Mouse (Mus musculus) lung, postnatal 0 days (tissue): ENCODE measurements around the gene Lta.

Source experiments
- CTCF ChIP-seq: IDR thresholded peaks from 2 replicates; pipeline ENCODE4 v1.5.1; 2016; ENCODE audit warnings: antibody characterized with exemption, mild to moderate bottlenecking
- EP300 ChIP-seq: IDR thresholded peaks from 2 replicates; pipeline ENCODE4 v1.6.1; 2016; ENCODE audit warnings: antibody characterized with exemption, mild to moderate bottlenecking, control low read depth

DNA sequence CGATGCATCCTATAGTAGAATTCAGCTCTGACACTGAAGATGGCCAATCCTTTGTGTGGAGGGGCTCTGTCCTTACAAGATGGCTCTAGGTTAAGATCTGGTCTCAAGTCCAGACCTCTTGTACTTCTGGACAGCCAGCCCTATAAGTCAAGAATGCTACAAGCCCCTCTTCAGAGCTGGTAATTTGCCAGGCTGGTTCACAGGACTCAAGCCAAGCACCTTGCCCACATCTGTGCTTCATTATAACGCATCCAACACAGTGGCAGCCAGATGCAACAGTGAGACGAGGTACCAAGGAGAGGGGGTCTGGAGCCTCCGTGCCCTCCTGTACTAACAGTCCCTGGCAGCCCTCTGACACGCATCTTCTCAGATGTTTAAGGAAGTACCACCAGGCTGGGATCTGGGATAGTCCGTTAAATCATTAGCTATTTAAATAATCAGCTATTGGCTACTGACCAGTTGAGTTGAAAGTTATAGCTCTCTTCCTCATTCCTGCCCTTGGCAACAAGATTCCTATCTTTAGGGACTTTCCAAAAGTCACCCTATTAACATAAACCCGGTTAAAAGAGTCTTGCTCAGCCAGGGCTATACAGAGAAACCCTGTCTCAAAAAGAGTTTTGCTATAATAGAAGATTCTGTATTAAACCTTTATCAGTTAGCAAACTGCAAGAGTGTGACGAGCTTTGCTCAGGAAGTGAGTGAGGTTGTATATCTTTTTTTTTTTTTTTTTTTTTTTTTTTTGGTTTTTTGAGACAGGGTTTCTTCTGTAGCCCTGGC is 30.8 kb downstream of the Lta start:
- TF ChIP-seq EP300 (no peak), CTCF (no peak)
